Mouse (Mus musculus) lung, adult 2 months (tissue): ENCODE measurements at regions not wholly inside any gene's neighbourhood (a gene's known extent, or its start where the extent isn't known, plus 50 kb on each side); places are given as distances from the start of the nearest gene placed in this dataset.

ENCODE experiments used
- CTCF ChIP-seq: fragments of 200-500 bp; IDR thresholded peaks from 2 replicates; pipeline ENCODE4 v1.5.1; 2011; ENCODE audit warnings: mild to moderate bottlenecking, low read length, control low read depth; ENCODE audit not compliant: insufficient read depth
- POLR2A ChIP-seq: fragments of 200-500 bp; IDR thresholded peaks from 2 replicates; pipeline ENCODE4 v1.6.1; 2011; ENCODE audit warnings: low read depth, mild to moderate bottlenecking, control low read depth, low read length, borderline replicate concordance; ENCODE audit errors: extremely low read depth

GRCm38 (mm10) chr8:112390108-112390507 is 179.7 kb upstream of the Cntnap4 start:
- no peak for TF ChIP-seq POLR2A
- TF ChIP-seq CTCF: no peak
